Mouse (Mus musculus) CH12.LX (cell line): ENCODE data around the gene Agtr2.
"Not testable (repeated sequence)": the region's sequence is repeated elsewhere in the genome, so short reads cannot be mapped to it uniquely, and the experiment has no call there.

Experiments
- MAFK ChIP-seq: IDR thresholded peaks from 2 replicates; pipeline ENCODE4 v1.6.1; 2011; ENCODE audit warnings: low read length, improper control_type of control experiment; ENCODE audit not compliant: insufficient replicate concordance
- POLR2AphosphoS2 ChIP-seq: IDR thresholded peaks from 2 replicates; pipeline ENCODE4 v1.6.1; 2011; ENCODE audit warnings: low read depth, low read length, improper control_type of control experiment
- RAD21 ChIP-seq: IDR thresholded peaks from 2 replicates; pipeline ENCODE4 v1.6.1; 2011; ENCODE audit warnings: low read depth, mild to moderate bottlenecking, low read length, improper control_type of control experiment, moderate library complexity
- TCF12 ChIP-seq: IDR thresholded peaks from 2 replicates; pipeline ENCODE4 v1.6.1; 2014; ENCODE audit warnings: low read depth, mild to moderate bottlenecking, inconsistent platforms, low read length, improper control_type of control experiment
- ZKSCAN1 ChIP-seq: IDR thresholded peaks from 2 replicates; pipeline ENCODE4 v1.6.1; 2012; ENCODE audit warnings: low read depth, inconsistent platforms, low read length, improper control_type of control experiment, borderline replicate concordance

- not testable (repeated sequence) for TF ChIP-seq ZKSCAN1, RAD21, MAFK, POLR2AphosphoS2, TCF12
Observed at GRCm38 (mm10) chrX:21507333-21507732, 23.0 kb downstream of the Agtr2 start.
